Mouse (Mus musculus) CD8-positive naive resting alpha-beta T cell, adult 2 months (primary cell): ENCODE data around the gene Trabd2b.

Source experiments
- DNase-seq, 2 experiments: peaks; one replicate each; pipeline ENCODE4 v3.0.0; 2022; ENCODE audit warnings: low read depth in 2 of 2, low spot score in 2 of 2

The Trabd2b gene

GRCm38 (mm10) chr4:114537376-114537974 lies 131.0 kb downstream of the Trabd2b start:
- DNase-seq: no peak

GRCm38 (mm10) chr4:114540031-114540430 lies 133.5 kb downstream of the Trabd2b start:
- no peak for DNase-seq

DNA sequence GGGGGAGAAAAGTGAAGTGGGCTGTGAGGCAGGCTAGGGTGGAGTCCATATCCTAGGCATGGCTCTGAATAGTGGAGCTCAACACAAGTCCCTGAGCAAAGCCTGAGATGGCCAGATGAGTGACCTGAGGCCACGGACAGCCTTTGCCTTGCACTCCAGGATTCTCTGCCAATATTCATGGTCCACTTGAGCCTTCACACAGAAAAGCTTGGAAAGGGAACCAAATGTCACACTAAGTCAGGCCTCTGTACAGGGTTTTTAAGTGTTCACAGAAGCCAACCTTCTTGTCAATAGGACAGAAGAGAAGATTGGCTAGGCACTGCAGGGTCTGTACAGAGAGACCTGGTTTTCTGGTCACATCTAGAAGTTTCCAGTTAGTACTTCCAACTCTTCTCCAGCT lies 134.7 kb downstream of the Trabd2b start:
- DNase-seq: no peak

GRCm38 (mm10) chr4:114542136-114542535 lies 135.6 kb downstream of the Trabd2b start:
- DNase-seq: no peak

GRCm38 (mm10) chr4:114545481-114546200 lies 139.1 kb downstream of the Trabd2b start:
- DNase-seq: no peak

GRCm38 (mm10) chr4:114547658-114548448 lies 141.3 kb downstream of the Trabd2b start:
- no peak for DNase-seq

GRCm38 (mm10) chr4:114549487-114549886 lies 143.0 kb downstream of the Trabd2b start:
- DNase-seq: no peak

GRCm38 (mm10) chr4:114550471-114551156 lies 144.1 kb downstream of the Trabd2b start:
- DNase-seq: no peak

- DNase-seq: no peak
These were observed 150.4 kb downstream of the Trabd2b start for GRCm38 (mm10) chr4:114556880-114557279.

- DNase-seq: no peak
These were observed 151.2 kb downstream of the Trabd2b start for GRCm38 (mm10) chr4:114557731-114558130.

DNA sequence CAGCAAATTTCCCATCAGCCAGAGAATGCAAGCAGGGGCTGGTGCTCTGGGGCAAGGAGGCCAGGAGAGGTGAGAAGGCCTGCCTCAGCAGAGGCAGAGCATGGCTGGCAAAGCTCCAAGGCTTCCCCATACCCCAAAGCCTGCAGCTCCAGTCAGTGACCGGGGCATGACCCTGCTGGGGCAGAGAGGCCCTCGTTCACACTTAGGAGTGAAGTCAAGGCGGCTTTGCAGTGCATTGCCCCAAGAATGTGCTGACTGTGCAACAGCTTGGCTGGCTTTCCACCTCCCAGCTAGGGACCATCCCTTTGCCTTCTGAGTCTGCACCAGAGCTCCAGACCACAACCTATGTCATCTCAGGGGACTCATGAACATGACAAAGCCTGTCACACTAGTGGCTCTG lies 152.0 kb downstream of the Trabd2b start:
- DNase-seq: no peak

DNA sequence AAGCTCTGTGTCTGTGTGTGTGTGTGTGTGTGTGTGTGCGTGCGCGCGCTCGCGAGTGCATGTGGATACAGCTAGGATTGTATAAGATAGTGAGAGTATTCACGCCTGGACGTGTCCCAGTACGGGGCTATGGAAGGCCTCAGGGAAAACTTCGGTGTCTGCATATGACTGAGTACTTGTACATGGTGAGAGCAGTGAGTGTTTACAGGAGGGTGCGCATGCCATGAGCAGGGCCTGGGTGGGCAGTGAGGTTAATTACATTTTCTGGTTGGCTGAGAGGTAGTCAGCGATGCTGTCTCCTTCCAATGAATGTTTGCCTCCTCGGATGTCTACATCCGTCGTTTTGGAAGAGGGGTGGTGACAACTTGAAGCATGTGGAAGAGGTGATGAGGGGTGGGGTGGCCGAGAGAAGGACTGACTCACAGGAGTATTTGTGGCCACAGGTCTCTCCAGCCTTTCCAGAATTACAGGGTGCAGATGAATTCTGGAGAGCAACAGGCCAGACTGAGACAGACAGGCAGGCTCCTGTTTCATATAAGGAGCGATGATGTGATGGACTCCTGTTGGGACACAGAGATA lies 154.2 kb downstream of the Trabd2b start:
- no peak for DNase-seq

- no peak for DNase-seq
These were observed 157.7 kb downstream of the Trabd2b start for GRCm38 (mm10) chr4:114564131-114564695.

GRCm38 (mm10) chr4:114567594-114567993 lies 161.1 kb downstream of the Trabd2b start:
- DNase-seq: no peak

DNA sequence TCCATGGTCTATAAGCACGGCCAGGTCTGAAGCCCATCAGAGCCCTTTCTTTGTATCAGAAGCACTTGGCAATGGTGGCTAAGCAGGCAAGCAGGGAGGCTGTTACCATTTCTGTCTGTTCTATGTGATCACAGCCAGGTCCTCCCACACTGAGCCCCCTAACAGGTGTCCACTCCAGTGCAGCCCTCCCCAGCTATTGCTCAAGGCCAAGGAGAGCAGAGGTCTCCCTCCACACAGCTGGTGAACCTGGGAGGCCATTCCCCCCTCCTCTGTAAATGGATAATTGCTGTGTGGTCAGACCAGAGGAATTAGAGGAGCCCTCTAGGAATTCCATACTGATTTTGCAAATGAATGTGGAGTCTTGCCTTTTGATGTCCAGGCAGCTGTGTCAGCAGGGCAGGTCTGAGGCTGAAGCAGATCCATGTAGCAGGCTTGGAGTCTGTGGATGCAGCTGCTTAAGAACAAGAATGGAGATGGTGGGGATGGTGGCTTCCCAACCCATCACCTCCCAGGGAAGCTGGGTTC lies 161.6 kb downstream of the Trabd2b start:
- DNase-seq: no peak

DNA sequence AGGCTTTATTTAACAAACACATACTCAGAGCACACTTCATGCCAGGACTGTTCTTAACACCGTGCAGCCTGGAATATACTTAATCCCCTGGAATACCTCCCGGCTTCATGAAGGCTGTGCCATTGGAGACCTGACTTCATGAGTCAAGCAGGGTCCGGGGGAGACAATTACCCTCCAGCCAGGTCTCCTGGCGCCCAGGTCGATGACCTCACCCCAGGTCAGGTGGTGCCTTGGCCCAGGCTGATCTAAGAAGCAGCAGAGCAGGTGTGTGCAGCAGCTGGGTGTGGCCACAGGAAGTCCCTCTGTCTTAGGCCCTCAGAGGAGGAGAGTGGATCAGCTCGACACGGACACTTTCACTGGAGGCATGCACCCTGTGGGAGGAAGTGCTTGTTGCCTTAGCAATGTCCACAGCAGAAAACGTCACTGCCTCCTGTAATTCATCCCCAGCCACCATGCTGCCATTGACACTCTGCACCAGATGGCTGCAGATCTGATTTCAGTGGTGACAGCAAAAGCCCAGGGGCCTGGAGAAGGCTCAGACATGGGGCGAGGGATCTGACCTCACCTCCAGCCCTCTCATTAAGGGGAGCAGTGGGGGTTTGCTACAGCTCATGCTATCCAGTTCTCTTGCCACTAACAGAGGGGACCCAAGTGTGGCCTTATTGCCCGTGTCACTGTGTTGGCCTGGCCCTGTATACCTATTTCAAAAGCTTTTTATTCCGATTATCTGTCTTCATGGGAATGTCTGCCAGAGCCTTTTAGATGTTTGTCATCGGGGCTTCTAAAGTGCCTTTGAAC lies 171.8 kb downstream of the Trabd2b start:
- no peak for DNase-seq

DNA sequence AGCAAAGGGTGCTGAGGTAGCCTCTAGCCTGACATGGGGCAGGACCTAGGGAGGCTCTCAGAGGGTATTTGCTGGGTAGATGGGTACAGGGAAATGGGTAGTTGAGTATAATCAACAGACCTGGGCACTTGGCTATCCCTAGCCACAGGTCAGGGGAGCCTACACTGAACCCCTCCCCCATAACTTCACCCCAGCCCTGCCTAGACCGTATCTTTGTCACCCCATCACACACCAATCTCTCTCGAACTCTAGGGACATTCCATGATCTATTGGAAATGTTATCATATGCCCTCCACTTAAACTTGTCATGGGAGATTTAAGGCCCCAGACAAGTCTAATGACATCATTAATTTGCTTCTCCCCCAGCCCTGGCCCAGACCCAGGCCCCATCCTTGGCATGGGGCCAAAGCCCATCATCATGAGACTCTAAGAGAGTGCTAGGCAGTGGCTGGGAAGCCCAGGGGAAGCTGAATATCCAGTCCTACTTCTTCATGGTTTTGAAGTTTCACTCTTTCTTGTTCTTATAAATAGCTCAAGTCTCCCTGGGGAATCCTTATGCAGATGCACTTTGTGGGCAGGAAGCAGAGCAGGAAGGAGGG lies 177.1 kb downstream of the Trabd2b start:
- no peak for DNase-seq

GRCm38 (mm10) chr4:114584686-114585085 lies 178.2 kb downstream of the Trabd2b start:
- DNase-seq: no peak

DNA sequence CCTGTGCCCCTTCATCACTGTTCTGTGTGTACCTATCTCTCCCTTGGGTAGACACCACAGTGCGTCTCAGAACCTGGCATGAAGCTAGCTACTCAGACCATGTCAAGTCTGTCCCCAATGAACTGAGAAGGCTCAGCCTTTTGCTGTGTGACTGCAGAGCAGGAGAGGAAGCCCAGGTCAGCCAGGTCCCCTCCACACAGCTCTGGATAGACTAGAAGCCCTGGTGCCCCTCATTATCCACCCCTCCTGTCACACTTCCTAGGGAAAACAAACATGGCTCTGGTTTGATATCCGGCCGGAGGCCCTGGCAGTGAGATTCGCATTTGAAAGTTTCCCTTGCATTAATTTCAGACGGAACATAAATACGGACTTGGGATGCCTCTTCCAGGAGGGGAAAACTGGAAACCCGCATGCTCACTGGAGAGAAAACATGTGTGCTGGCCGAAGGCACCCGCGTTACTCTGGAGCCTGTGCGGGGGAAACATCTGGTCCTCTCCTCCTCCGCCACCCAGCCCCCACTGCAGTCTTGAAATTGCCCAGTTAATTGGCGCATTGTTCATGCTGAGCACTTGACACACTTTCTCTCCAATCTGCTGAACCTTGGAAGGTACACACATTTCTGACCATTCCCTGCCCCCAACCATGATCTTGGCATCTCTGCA lies 187.2 kb downstream of the Trabd2b start:
- no peak for DNase-seq
